Mouse (Mus musculus): Measurements from ENCODE around the gene Tmem213.
A peak's percentile ranks its signal among the peaks of the same experiment; 100 is the strongest.

- TF ChIP-seq POLR2A (IDR thresholded peaks at IDR 0.05; ENCODE audit: control insufficient read depth in 1 of 2, insufficient read depth in 1 of 2, low read depth in 1 of 2, low read length in 2 of 2, poor library complexity in 1 of 2): no peak
- no peak for TF ChIP-seq RCOR1 (IDR thresholded peaks at IDR 0.05; ENCODE audit: low read depth, low read length)
- peak; percentile 61 to 87 (median 61) for TF ChIP-seq CTCF (IDR thresholded peaks at IDR 0.05 in 2 of 3, conservative IDR thresholded peaks at IDR 0.05 in 1 of 3; ENCODE audit: control insufficient read depth in 1 of 3, insufficient read depth in 1 of 3, low read depth in 2 of 3, low read length in 3 of 3, poor library complexity in 1 of 3, severe bottlenecking in 1 of 3)
- peak; percentile 87 for TF ChIP-seq SMC3 (IDR thresholded peaks at IDR 0.05; ENCODE audit: low read depth, low read length)
- TF ChIP-seq GABPA (IDR thresholded peaks at IDR 0.05; ENCODE audit: low read depth, low read length): no peak
- no peak for TF ChIP-seq GATA1 (IDR thresholded peaks at IDR 0.05; ENCODE audit: low read depth, low read length)
- TF ChIP-seq CHD1 (IDR thresholded peaks at IDR 0.05; ENCODE audit: low read depth, low read length): no peak
Measured at GRCm38 (mm10) chr6:38066215-38066614, 42.8 kb upstream of the Tmem213 start.

Data from MEL (cell line).